Mouse (Mus musculus) kidney, embryonic 14.5 days (tissue): ENCODE results near the gene Gm28036. TPM values are rescaled to one million over a fixed set of nuclear protein-coding genes. Genes with fewer than 3 reads are reported as not detected.
A peak's percentile ranks its signal among the peaks of the same experiment; 100 is the strongest.
"Not testable (repeated sequence)": the region's sequence is repeated elsewhere in the genome, so short reads cannot be mapped to it uniquely, and the experiment has no call there.

Experiments
- ATAC-seq: fragments of 200-750 bp; cut with Nextera tagmentation; 2 replicates; pipeline ENCODE4 v1.8.0; 2017; ENCODE audit warnings: moderate number of reproducible peaks, mild to moderate bottlenecking, moderate TSS enrichment, moderate library complexity; ENCODE audit not compliant: low FRiP score, low TSS enrichment
- H3K27ac ChIP-seq: fragments of 300-500 bp; sonication (generic); 2 replicates; pipeline ENCODE4 v1.5.1; 2014; ENCODE audit warnings: low read depth, mild to moderate bottlenecking, low read length, moderate library complexity, mixed read lengths
- H3K27me3 ChIP-seq: fragments of 300-500 bp; sonication (generic); 2 replicates; pipeline ENCODE4 v1.6.1; 2014; ENCODE audit warnings: mild to moderate bottlenecking, low read length; ENCODE audit not compliant: control insufficient read depth, insufficient read depth
- H3K36me3 ChIP-seq: fragments of 300-500 bp; sonication (generic); 2 replicates; pipeline ENCODE4 v1.6.1; 2014; ENCODE audit warnings: low read length, mixed read lengths; ENCODE audit not compliant: control insufficient read depth, insufficient read depth
- H3K4me1 ChIP-seq: fragments of 300-500 bp; sonication (generic); 2 replicates; pipeline ENCODE4 v1.6.1; 2014; ENCODE audit warnings: low read length, mixed read lengths; ENCODE audit not compliant: control insufficient read depth, insufficient read depth
- H3K4me2 ChIP-seq: fragments of 300-500 bp; sonication (generic); replicated peaks from 2 replicates; pipeline ENCODE4 v1.6.1; 2014; ENCODE audit warnings: low read depth, mild to moderate bottlenecking, low read length
- H3K4me3 ChIP-seq: fragments of 300-500 bp; sonication (generic); 2 replicates; pipeline ENCODE4 v1.5.1; 2014; ENCODE audit warnings: mild to moderate bottlenecking, low read length
- H3K9ac ChIP-seq: fragments of 300-500 bp; sonication (generic); 2 replicates; pipeline ENCODE4 v1.6.1; 2014; ENCODE audit warnings: low read depth, mild to moderate bottlenecking, low read length, moderate library complexity
- H3K9me3 ChIP-seq: fragments of 300-500 bp; sonication (generic); 2 replicates; pipeline ENCODE4 v1.6.1; 2016; ENCODE audit warnings: low read length; ENCODE audit not compliant: control insufficient read depth
- WGBS: fragments of 180-500 bp; shearing (Covaris S2); extraction: QIAGEN DNeasy Blood & Tissue Kit; methylation state at CpG from one replicate; pipeline ENCODE4 v1.1.7; 2014; 5-methylcytosine and 5-hydroxymethylcytosine counted together
- polyA plus RNA-seq: library from polyadenylated mRNA; unstranded; fragments of >200 nt; fragmentation: Nextera tagmentation; extraction: Ambion mirVana; gene quantifications from 2 replicates; pipeline ENCODE4 v1.2.1, GENCODE M21; 2014

Gene Gm28036
- polyA plus RNA-seq, 1 experiment from 2014 or later = 13.2 TPM

GRCm38 (mm10) chr2:156143367-156143766 lies 16.5 kb upstream of the Gm28036 start:
- H3K9me3 ChIP-seq = no peaks in the 10 kb centered on the region
- ATAC-seq = no peak
- WGBS = under 1% methylated on average over 16 of the region's 16 CpGs

GRCm38 (mm10) chr2:156142820-156143219 lies 15.9 kb upstream of the Gm28036 start:
- peak overlapping the region; percentile 92; the same call in 1 of the 2 replicates for H3K9ac ChIP-seq
- H3K27me3 ChIP-seq = no peaks in the 10 kb centered on the region
- no peaks in the 10 kb centered on the region for H3K9me3 ChIP-seq
- H3K4me3 ChIP-seq = peak overlapping the region; percentile 87
- 76% methylated on average over 2 of the region's 2 CpGs for WGBS
- peak overlapping the region; percentile 75 for H3K4me2 ChIP-seq
- ATAC-seq = no peak
- H3K36me3 ChIP-seq = peaks cover 17% of the 10 kb centered on the region
- peaks cover 15% of the 10 kb centered on the region for H3K4me1 ChIP-seq
- no peak overlapping the region; the same call in 1 of the 2 replicates for H3K27ac ChIP-seq

More at GRCm38 (mm10) chr2:156143367-156143766, 16.5 kb upstream of the Gm28036 start:
- peak overlapping the region; percentile 97 for H3K27ac ChIP-seq
- peak overlapping the region; percentile 87 for H3K4me3 ChIP-seq
- peak overlapping the region; percentile 92 for H3K9ac ChIP-seq
- H3K4me1 ChIP-seq = peaks cover 15% of the 10 kb centered on the region
- H3K4me2 ChIP-seq = peak overlapping the region; percentile 75
- H3K27me3 ChIP-seq = no peaks in the 10 kb centered on the region
- H3K36me3 ChIP-seq = peaks cover 22% of the 10 kb centered on the region

- H3K9ac ChIP-seq = no peak overlapping the region
- ATAC-seq = no peak
- no peak overlapping the region for H3K27ac ChIP-seq
- H3K9me3 ChIP-seq = no peaks in the 10 kb centered on the region
- no peak overlapping the region for H3K4me2 ChIP-seq
- 91% methylated on average over 6 of the region's 6 CpGs for WGBS
- H3K4me3 ChIP-seq = no peak overlapping the region
- H3K27me3 ChIP-seq = no peaks in the 10 kb centered on the region
- no peaks in the 10 kb centered on the region for H3K4me1 ChIP-seq
- H3K36me3 ChIP-seq = no peaks in the 10 kb centered on the region; the same call in 1 of the 2 replicates
Measured at GRCm38 (mm10) chr2:156135695-156136094, 8.8 kb upstream of the Gm28036 start.

GRCm38 (mm10) chr2:156134161-156134560 lies 7.3 kb upstream of the Gm28036 start:
- Histone ChIP-seq H3K36me3 (no peaks in the 10 kb centered on the region; the same call in 1 of the 2 replicates), H3K4me1 (no peaks in the 10 kb centered on the region), H3K4me3 (no peak overlapping the region), H3K27ac (no peak overlapping the region), H3K9ac (no peak overlapping the region), H3K9me3 (no peaks in the 10 kb centered on the region), H3K4me2 (no peak overlapping the region), H3K27me3 (no peaks in the 10 kb centered on the region)
- no peak for ATAC-seq
- WGBS = 85% methylated on average over 5 of the region's 5 CpGs

GRCm38 (mm10) chr2:156123731-156124130 lies 3.2 kb downstream of the Gm28036 start:
- Histone ChIP-seq H3K4me2 (no peak overlapping the region), H3K9ac (no peak overlapping the region), H3K27me3 (no peaks in the 10 kb centered on the region), H3K27ac (no peak overlapping the region), H3K4me3 (no peak overlapping the region), H3K9me3 (no peaks in the 10 kb centered on the region), H3K36me3 (peaks cover 24% of the 10 kb centered on the region), H3K4me1 (no peaks in the 10 kb centered on the region)
- no peak for ATAC-seq
- WGBS = 94% methylated on average over 5 of the region's 5 CpGs

- H3K36me3 ChIP-seq = peaks cover 8% of the 10 kb centered on the region; the same call in 1 of the 2 replicates
- ATAC-seq = no peak
Measured at GRCm38 (mm10) chr2:156119566-156119965, 7.3 kb downstream of the Gm28036 start.

GRCm38 (mm10) chr2:156112080-156112423 lies 14.8 kb downstream of the Gm28036 start:
- not testable (repeated sequence) for H3K4me1 ChIP-seq, H3K9me3 ChIP-seq, ATAC-seq, H3K27me3 ChIP-seq, H3K36me3 ChIP-seq
- Histone ChIP-seq H3K4me3 (peak overlapping the region; percentile 99), H3K27ac (peak overlapping the region; percentile 94), H3K9ac (peak overlapping the region; percentile 99; the same call in 1 of the 2 replicates), H3K4me2 (peak overlapping the region; percentile 42)
- 27% methylated on average over 5 of the region's 5 CpGs for WGBS

More at GRCm38 (mm10) chr2:156119566-156119965, 7.3 kb downstream of the Gm28036 start:
- no peak overlapping the region for H3K27ac ChIP-seq
- no peaks in the 10 kb centered on the region for H3K27me3 ChIP-seq
- H3K4me2 ChIP-seq = no peak overlapping the region
- H3K4me3 ChIP-seq = no peak overlapping the region
- no peaks in the 10 kb centered on the region for H3K4me1 ChIP-seq
- no peaks in the 10 kb centered on the region for H3K9me3 ChIP-seq
- H3K9ac ChIP-seq = no peak overlapping the region

- peak; percentile 95 for ATAC-seq
- H3K4me2 ChIP-seq = peak within 1 kb of the TSS; percentile 71
Measured at GRCm38 (mm10) chr2:156111358-156112079, 15.4 kb downstream of the Gm28036 start, which contains the start of the genes Cpne1 and Rbm12. Cpne1 (minus strand) TSS chr2:156111965. Rbm12 (minus strand) TSS chr2:156111978.

More at GRCm38 (mm10) chr2:156111358-156112079, 15.4 kb downstream of the Gm28036 start, which contains the start of the genes Cpne1 and Rbm12:
- no peaks in the 10 kb centered on the region for H3K27me3 ChIP-seq
- H3K9ac ChIP-seq = peak within 1 kb of the TSS; percentile 99
- no peaks in the 10 kb centered on the region for H3K9me3 ChIP-seq
- peaks cover 5% of the 10 kb centered on the region; the same call in 1 of the 2 replicates for H3K36me3 ChIP-seq
- H3K4me3 ChIP-seq = peak within 1 kb of the TSS; percentile 99
- no peaks in the 10 kb centered on the region for H3K4me1 ChIP-seq
- under 1% methylated on average over 69 of the region's 74 CpGs for WGBS
- H3K27ac ChIP-seq = peak within 1 kb of the TSS; percentile 94
